Mouse (Mus musculus) heart, postnatal 0 days (tissue): ENCODE measurements around the gene Wnt3a.

Experiments used
- CTCF ChIP-seq: IDR thresholded peaks from 2 replicates; pipeline ENCODE4 v1.5.1; 2016; ENCODE audit warnings: antibody characterized with exemption, control low read depth, low read depth
- EP300 ChIP-seq: IDR thresholded peaks from 2 replicates; pipeline ENCODE4 v1.6.1; 2016; ENCODE audit warnings: antibody characterized with exemption, low read depth

- TF ChIP-seq CTCF, result no peak
- no peak for TF ChIP-seq EP300
Observed at GRCm38 (mm10) chr11:59218389-59218998, 72.1 kb downstream of the Wnt3a start.
